Mouse (Mus musculus) thymus, adult 18-20 months (tissue): ENCODE measurements around the gene Dpp8.
"Not testable (repeated sequence)": the region's sequence is repeated elsewhere in the genome, so short reads cannot be mapped to it uniquely, and the experiment has no call there.

Experiments used
- DNase-seq, 2 experiments: peaks; one replicate each; pipeline ENCODE4 v3.0.0; 2022; ENCODE audit warnings: mixed read lengths in 2 of 2

Dpp8 gene

DNA sequence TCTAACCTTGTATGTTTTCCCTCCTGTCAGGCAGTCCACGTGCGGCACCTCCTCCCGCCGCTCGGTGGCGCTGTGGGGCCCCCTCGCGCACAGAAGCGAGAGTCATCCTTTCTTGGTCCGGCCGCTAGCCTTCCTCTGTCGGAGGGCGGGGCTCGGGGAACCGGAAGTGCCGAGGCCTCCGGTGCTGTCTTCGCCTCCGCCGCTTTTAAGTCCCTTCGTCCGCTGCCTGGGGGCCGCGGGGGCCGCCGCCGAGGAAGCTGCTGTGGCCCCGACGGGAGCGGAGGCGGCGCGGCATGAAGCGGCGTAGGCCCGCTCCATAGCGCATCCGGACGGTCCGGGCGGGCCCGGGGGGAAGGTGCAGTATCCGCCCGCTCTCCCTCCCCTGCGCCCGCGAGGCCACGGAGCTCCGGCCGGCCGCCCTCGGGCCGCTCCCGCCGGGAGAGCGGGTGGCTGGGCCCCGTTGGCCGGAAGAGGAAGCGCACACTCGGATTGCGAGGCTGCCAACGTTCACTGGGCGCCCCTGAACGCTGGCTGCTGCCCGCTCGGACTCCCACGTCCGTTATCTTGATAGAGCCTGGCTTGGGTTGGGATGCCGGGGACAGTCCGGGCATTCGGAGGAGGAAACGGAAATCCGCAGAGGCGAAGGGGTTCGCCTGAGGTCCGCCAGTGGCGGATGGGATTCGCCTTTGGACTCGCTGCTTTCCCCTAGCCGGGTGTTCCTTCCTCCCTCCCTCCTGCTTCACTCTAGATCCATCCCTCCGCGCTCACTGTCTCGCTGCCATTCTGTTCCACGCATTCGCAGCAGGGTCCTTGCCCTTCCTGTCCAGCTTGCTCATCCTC lies at the start of gene Dpp8:
TSS of gene Dpp8 (plus strand) at position 146 of the 840 bp plus-strand sequence.
- peak; percentile 87 to 91 for DNase-seq

DNA sequence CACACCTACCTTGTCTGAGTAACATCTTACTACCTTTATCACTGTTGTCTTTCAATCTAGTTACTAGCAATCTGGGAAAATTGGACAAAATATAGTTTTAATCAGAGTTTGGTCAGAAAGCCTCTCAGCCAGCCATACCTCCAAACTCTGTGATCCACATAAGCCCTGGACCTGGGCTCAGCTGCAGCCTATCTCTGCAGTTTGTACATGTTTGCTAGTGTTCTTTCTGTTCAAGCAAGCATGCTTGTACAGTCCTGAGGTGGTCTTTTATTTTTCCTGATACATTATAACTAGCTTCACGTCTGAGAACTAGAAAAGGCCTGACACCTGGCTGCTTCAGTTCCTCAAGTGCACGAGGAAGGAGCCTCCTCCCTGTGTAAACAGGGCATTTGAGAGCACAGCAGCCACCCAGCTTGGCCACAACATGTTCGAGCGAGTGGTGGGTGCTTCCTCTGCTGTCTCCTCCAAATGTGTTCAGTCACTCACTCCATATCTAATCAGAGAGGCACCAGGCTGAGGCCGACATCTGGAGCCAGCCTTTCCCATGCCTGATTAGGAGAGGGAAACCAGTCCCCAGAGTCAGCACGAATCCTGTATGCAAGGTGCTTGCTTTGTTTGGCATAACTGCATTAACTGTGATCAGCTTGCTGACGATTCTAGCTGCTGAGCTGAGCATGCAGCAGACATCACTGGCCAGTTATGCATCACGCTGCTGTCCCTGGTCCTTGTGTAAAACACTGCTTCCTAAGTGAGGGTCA lies 47.0 kb upstream of the Dpp8 start:
- DNase-seq, result no peak

DNA sequence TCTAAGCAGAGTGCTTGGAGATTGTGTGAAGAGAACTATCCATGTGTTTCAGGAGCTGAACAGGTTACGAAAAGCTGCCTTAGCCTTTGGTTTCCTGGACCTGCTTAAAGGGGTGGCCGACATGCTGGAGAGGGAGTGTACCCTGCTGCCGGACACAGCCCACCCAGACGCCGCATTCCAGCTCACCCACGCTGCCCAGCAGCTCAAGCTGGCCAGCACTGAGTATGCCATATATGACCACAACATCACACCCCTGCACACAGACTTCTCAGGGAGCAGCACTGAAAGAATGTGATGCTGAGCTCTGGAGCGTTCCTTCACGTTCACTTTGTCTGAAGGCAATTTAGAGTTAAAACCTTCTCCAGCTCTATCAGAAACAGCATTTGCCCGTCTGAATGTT lies 46.4 kb upstream of the Dpp8 start:
- DNase-seq, result no peak

DNA sequence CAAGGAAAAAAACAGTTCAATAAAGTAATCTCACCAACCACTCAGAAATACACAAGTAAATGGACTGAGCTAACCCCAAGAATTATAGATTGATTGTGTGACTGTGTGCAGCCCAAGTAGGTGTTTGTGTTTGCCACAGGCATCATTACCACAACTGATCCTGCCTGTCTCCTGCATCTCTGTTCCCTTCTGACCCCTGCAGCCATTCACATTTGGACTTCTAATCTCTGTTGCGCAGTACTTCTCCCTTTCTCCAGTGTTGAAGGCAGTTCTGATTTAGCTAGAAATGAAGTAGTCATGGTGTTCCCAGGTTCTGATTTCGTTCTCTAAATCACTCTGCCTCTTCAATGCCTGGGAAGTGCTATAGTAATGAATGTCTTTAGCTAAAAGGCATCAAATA lies 44.6 kb upstream of the Dpp8 start:
- no peak for DNase-seq

DNA sequence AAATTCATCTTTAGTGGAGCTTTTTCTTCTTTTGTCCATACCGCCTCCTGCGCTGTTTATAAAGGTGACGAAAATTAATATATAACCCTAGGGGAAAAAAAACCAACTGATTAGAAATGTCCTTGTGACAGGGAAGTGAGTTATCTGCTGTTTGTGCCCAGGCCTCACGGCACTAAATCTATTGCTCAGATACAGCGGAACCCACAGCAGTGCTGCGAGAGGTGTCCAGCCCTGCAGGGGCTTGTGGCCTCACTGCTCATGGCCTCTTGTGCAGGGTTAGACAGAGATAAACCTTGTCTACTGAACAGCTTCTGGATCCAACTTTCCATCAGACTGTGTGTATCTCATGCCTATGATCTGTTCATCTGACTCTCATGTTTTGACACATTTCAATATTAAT lies 43.8 kb upstream of the Dpp8 start:
- no peak for DNase-seq

DNA sequence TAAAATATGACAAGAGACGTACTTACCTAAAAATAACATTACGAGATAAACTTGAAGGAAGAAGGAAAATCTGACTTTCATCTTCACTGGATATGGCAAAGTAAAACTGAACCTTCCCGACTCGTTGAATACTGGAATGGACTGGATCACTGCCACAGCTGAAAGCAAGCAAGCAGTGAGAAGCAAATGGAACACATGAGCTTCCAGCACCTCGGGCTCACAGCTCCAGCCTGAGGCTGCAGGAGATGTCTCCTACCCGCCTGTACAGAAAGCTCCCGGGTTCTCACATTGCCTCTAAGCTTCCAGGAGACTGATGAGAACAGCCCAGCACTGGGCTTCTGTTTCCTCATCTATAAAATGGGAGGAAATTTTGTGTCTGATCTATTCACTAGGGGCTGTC lies 41.9 kb upstream of the Dpp8 start:
- no peak for DNase-seq

DNA sequence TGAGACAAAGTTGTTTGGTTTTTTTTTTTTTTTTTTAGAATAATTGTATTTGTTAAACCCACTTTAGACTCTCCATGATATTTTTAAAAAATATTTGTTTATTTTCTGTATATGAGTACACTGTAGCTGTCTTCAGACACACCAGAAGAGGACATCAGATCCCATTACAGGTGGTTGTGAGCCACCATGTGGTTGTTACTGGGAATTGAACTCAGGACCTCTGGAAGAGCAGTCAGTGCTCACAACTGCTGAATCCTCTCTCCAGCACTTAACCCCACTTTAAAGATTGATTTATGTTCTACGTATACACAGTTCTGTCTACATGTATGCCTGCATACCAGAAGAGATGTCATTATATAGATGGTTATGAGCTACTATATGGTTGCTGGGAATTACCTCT lies 36.8 kb upstream of the Dpp8 start:
- DNase-seq, result not testable (repeated sequence)

DNA sequence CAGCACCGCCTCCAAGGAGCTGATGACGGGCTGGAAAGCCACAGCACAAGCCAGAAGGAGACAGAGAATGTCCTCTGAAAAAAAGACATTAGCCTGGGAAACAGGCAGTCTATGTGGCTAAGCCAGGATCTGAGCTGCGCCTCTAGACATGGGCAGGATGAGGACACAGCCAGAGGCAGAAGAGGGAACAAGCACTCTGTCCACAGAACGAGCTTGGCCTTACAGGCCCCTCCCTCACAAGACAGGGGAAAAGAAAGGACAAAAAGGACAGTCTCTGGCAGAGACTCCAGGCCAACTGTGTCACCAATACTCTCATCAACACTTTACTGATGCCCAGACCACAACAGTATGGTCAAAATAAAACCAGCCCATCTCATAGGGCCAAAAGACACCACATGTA lies 30.7 kb upstream of the Dpp8 start:
- DNase-seq, result no peak

DNA sequence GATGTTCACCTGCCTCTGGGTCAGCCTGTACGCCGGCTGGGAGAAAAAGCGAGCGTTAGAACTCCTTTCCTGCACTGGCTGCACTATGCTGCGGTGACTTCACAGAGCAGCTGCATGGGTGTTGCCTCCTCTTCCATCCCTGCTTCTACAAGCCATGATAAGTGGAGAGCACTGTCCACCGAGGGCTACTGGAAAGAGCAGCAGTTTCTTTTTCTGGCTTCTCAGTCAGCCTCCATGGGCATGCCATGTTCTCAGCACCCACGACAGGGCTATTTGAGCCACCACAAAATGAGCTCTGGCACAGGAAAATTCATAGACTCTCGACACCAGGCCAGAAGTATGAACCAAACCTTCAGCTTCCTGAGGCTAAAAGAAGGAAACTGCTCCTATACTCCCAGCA lies 26.5 kb upstream of the Dpp8 start:
- no peak for DNase-seq

DNA sequence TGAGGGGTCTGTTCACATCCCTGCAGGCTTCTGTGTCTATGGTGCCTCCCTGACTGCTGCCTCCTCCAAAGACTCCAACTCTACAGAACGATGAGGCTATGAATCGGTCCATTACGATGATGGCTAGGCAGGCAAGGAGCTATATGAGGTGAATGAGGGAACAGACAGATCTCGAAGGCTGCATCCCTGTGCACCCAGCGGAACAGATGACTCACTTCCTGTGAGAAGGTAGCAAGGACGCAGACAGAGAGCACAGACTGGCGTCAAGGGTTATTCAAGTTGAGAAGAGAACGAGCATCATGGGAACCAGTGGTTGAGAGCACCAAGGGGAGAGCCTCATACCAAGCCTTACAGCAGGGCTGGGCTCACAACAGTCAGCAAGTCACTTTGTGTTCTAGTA lies 21.6 kb upstream of the Dpp8 start:
- peak in 1 of 2 experiments; percentile 20 for DNase-seq

DNA sequence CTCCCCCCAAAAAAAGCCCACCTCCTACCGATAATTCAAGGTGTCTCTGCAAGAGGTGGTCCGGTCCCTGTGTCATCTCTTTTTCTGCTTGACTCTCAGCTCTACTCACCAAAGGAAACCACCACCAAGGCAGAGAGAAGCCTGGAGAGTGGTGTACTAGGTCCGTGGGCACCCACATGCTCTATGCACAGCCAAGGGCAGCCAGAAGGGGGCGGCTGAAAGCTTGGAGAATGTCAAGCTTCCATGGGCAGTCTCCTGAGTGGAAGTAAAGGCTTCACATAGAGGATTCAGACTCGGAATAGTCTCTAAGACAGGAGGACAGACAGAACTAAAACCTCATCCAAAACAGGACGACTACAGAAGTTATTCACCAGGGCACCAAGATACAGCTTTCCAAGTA lies 20.9 kb upstream of the Dpp8 start:
- no peak for DNase-seq

DNA sequence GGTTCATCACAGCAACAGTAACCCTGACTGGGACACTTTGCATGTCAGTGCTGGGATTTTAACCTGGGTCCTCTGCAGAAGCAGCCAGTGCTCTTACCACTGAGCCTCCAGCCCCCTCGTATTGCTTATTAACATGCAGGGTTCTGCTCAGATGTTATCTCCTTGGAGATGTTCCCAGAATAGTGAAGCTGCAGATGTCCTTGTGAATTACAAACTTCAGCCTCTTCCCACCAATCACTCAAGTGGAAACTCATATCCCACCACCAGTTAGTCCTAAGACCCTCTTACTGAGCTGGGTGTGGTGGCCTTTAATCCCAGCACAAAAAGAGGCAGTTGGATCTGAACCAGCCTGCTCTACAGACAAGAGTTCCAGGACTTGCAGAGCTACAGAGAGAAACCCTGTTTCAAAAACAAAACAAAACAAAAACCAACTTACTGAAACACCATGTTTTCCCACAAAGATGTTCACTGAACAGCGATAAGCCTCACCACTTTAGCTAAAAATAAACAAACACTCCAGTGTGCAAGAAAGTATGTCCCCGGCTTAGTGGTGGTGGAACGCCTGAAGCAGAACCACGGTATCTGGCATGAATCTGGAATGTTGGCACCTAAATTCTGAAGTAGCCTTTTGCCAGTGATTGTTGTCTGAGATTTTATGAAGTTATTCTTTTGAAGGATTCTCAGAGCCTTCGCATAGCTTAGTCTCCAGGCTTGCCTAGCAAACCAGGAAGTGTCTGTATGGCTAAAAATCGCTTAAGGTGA lies 16.6 kb upstream of the Dpp8 start:
- no peak for DNase-seq

DNA sequence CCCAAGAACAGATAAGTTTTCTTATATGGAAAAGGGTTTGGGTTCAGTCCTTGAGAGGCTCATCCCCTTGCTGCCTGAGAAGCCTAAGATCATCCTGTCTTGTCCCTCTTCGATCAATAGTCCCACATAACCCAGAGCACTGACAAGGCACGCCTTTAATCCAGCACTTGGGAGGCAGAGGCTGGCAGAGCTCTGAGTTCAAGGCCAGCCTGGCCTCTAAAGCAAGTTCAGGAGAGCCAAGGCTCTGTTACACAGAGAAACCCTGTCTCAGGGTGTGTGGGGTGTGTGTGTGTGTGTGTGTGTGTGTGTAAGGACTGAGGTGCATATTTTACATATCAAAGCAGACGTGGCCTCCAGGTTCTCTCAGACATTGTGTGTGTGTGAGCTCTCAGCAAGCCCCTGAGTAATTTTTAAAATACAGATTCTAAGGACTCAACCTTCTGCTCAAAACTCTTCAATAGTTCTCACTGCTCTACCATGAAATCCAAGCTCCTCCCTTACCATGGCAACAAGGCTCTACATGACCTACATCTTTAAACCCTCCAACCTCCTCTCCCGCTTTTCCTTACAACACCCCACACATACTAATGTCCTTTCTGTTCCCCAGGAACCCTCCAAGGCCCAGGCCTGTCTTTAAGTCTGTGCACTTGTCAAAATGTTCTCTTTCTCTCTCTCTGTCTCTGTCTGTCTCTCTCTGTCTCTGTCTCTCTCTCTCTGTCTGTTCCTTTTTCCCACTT lies 15.8 kb upstream of the Dpp8 start:
- no peak for DNase-seq

DNA sequence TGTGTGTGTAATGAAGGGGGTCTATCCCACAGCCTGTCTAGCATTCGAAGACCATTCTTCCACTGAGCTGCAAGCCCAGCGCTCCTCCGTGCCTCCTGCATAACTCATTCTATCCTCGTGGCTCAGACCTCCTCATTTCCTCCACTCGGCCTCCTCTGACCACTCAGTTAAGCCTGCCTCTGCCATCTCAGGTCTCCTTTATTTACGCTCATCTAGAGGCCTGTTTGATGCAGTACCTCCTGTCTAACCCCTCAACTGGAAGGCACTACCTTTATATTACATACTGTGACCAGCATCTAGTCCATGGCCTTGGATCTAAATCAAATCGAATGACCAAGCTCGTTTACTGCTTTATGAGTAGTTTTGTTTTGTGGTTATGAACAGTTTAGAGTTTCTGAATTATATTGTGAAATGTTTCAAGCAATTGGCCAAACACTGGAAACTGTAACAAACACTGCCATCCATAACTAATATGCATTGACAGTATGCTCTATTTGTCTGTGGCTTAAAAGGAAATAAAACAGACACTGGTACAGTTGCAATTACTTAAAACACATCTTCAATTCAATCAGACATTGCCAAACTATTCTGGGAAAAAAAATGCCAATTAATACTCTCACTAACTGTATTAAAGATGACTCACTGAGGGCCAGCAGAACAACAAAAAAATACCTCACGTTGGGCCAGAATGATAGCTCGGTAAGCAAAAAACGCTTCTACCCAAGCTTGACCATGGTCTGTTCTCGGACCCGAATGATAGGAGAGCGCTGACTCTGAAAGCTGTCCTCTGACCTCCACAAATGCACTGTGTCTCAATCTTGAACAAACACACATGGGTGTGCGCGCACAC lies 15.0 kb upstream of the Dpp8 start:
- DNase-seq, result no peak

DNA sequence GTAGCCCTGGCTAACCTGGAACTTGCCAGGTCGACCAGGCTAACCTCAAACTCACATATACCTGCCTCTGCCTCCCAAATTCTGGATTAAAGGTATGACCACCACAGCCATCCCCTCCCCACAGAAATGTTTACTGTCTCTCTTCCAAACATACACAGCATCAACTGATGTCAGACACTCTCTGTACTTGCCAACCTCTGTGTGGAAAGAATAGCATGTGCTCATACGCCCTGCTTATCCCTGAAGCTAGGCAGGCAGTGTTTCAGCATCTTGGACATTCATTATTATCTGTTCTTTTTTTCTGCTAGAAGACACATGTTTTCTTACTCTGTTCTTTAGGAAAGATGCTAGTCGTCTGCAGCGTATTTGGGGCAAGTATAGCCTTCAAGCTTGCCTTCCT lies 14.3 kb upstream of the Dpp8 start:
- no peak for DNase-seq

DNA sequence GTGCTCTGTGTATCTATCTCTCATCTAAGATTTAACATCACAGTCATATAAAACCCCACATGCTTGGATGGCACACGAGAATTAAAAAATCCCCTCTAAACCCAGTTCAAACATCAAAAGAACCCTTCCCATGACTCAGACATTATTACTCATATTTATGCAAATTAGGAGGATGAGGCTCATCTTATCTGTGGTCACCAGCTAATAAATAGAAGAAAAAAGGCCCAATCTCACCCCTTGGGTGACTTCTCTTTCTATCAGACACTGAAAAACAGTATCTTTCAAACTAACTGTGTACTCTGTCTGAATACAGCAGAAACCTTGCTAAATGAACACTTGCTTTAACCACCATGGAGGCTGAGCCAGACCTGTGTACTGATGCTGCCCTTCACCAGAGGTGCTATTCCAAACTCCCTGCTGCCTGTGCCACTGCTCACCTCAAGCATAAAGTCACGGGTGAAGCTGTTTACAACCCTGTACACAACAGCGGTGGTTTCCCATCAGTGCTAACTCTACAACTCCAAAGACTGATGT lies 13.6 kb upstream of the Dpp8 start:
- DNase-seq, result no peak

DNA sequence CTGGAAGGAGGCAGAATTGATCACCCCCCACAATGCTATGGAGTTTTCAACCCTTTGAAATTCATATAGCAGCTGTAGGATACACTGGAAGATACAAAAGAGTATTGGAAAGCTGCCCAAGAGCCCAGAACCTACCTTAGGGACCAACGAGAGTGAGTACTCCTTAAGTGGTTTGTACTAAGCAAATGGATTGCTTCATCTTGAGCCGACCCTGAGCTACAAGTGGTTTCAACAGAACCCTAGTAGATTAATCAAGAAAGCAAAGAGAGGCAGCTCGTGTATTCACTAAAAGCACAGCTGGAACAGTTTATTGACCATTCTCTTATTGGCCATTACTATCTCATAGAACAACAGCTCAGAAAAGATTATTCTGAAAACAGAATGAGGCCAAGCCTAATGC lies 13.1 kb upstream of the Dpp8 start:
- no peak for DNase-seq

DNA sequence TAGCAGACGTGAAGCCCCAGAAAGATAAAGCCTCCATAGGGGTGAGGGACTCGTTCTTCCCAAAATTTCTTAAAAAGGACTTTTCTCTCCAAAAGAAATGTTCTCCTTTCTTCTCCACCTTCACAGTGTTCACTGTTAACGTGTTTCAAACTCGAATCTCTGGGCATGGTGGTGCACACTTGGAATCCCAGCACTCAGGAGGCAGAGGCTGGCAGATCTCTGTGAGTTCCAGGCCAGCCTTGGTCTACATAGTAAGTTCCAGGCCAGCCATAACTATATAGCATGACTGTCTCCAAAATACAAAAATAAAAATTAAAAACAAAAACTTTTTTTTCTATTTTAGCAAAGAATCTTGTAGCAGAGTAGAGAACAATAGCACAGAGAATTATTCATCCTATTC lies 12.1 kb upstream of the Dpp8 start:
- DNase-seq, result no peak

DNA sequence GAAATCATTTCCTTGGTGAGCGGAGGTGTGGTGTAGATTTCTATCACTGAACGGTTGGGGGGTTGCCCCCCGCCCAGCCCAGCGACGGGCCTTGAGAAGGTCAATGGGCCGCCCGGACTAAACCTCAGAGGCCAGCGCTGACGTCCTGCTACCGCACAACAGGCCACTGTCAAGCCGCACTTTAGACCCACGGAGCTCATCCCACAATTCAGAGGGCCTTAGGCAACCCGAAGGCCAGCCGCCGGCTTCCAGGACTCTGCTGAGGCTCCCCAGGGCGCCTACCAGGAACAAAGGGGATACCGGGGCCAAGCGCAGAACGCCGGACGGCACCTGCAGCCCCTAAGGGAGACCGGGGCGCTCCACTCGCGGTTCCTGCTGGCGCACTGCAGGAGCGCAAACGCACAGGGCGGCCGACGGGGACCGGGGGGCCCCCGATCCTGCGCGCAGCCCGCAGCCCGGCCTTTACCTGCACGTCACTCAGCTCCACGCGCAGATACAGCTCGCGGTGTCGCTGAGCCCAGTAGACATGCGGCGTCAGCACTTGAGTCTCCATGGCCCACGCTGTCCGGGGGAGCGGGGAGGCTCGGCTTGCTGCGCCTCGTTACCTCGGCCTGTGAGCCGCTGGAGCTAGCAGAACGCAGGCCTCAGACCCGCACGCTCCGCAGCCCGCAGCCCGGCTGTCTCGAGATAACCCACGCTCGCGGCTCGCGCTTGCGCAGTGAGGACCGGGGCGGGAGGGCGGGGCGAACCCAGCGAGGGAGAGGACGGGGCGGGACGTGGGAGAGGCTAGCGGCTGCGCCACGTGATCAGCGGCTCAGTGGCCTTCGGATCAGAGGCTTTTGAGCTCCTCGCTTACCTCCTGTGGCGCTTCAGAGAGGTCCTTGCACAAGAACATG lies 11.0 kb upstream of the Dpp8 start, which contains the start of gene Hacd3:
TSS of gene Hacd3 (minus strand) at position 703 of the 896 bp plus-strand sequence.
- DNase-seq, result peak; percentile 73 to 80

DNA sequence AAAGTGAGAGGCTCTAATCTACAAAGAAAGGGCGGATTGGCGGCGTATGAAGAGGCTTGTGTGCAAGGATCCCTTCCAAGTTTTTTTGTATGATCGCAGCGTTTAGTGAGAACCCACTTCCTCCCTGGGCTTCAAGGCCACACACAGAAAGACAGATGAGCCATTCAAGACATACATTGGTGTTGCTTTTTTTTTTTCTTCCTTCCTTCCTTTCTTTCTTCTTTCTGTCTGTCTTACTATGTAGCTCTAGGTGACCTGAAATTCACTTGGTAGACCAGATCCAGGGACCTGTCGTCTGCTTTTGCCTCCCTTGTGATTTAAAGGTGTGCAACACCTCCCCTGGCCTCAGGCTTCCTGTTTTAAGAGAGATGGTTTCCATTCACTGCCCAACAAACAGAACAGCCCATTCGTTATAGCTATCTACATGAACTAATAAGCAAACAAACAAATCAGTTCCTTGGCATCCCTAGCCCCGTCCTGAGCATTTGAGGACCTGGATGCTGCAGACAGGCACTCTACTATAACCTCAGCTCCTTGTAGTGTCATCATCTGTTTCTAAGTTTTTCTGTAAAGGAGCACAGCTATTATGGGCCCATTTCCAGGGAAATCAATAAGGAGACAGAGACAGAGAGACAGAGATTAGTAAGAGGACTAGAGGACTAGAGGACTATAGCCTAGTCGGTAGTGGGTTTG lies 10.2 kb upstream of the Dpp8 start:
- DNase-seq, result peak in 1 of 2 experiments; percentile 12
